Mouse (Mus musculus) adipose tissue, adult 10 weeks (tissue): Measurements from ENCODE around the gene Fcer1g. TPM values are rescaled to one million over a fixed set of nuclear protein-coding genes. Genes with fewer than 3 reads are reported as not detected.

Experiments used
- polyA plus RNA-seq: library from polyadenylated mRNA; stranded (reverse); fragments of 350-450 nt; fragmentation: Illumina TruSeq; extraction: RNeasy Lipid Tissue Mini Kit (QIAGEN cat#74804); gene quantifications from one replicate; pipeline ENCODE4 v1.2.3, GENCODE M21; 2014; ENCODE audit warnings: low read depth, low replicate concordance

The Fcer1g gene
- 58.9 TPM for polyA plus RNA-seq

GRCm38 (mm10) chr1:171234126-171234525, at the start of gene Fcer1g:
Gene Fcer1g, minus strand, starts transcription at chr1:171234365.

GRCm38 (mm10) chr1:171280916-171281527, 46.9 kb upstream of the Fcer1g start, which contains the start of gene Ppox:
Gene Ppox, minus strand, starts transcription at chr1:171281186.

DNA sequence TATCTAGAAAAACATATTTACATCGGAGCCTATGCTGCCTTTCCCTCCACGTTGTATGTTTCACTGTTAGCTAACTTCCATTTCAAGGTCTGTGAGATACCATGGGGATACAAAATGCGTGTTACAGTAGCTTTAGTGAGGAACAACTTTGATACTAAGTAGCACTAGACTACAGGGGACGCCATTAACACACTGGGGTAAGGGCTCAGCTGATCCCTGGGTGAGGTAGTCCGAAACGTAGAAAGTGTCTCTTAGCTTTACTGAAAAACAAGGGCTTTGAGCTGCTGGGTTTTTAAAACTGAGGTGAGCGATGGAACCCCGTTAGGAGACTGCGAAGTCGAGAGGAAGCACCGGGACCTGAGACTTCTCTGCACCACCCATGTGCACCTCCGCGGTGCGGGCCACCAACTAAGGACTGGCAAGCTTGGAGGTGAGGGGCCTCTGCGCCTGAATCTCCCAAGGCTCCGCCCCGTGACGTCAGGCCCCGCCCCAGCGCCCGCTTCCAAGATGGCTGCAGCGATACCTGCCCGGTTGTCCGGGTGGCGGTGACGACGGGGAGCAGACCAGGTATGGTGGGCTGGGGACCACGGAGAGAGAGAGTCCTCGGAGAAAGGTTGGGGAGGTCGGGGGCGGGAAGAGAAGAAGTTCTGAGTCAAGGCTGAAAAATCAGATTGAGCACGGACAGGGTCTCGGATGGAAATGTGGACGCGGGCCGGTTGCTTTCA, 35.8 kb upstream of the Fcer1g start, which contains the start of gene B4galt3:
TSS of gene B4galt3 (plus strand) at position 481 of the 725 bp plus-strand sequence.

DNA sequence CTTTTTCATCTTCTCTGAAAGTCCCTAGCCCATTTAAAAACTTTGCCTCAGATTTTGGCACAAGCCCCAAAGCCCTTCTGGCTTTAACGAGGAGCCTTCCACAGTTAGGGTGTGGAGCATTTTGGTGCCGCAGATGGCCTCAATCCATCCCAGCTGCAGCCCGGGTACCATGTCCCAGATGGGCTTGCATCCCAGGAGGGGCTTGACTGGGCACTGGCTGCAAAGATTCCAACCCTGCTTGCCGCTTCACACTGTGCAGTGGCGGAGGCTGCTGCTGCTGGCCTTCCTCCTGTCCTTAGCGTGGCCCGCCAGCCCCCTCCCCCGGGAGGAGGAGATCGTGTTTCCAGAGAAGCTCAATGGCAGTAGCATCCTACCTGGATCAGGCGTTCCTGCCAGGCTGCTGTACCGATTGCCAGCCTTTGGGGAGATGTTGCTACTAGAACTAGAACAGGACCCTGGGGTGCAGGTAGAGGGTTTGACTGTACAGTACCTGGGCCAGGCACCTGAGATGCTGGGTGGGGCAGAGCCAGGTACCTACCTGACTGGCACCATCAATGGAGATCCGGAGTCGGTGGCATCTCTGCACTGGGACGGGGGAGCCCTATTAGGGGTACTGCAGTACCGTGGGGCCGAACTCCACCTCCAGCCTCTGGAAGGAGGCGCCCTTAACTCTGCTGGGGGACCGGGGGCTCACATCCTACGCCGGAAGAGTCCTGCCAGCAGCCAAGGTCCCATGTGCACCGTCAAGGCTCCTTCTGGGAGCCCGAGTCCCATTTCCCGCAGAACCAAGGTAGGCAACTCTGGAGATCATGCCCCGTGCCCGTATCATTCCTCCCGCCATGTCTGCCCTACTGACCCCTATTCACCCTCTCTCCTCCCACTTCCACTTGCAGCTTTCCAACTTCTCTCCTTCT, 16.8 kb upstream of the Fcer1g start, which contains the start of gene Ndufs2:
TSS of gene Ndufs2 (minus strand) at position 709 of the 914 bp plus-strand sequence.

DNA sequence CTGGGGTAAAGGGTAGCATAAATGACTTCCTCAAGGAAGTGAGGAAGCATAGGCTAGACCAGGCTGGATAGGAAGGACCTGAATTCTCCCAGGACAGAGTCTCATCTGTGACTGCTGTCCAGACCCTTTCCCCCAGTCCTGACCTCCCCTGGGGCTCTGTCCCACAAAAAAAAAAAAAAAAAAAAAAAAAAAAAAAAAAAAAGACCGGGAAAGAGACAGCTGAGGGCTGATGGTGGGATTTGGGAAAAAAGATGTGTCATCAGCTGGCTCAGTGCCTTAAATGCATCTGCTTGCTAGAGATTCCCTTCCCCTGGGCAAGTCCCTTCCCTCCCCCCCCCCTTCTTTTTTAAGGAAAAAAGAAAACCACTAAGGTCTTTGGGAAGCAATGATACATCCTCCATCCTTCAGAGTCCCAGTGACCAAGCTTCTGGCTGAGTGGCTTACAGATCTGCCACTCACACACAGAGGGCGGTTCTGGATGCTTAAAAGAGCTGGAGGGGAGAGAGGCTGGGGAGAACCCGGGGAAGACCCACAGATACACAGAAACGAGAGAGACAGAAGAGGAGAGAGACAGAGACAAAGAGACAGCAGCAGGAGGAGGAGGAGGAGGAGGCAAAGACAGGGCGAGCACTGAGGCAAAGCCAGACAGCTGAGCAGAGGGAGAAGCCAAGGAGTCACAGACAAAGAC, 15.9 kb upstream of the Fcer1g start, which contains the start of gene Adamts4:
TSS of gene Adamts4 (plus strand) at position 509 of the 688 bp plus-strand sequence.

GRCm38 (mm10) chr1:171224857-171225256, 9.3 kb downstream of the Fcer1g start, which contains the start of gene Apoa2:
Gene Apoa2, plus strand, starts transcription at chr1:171225054.

GRCm38 (mm10) chr1:171222238-171223155, 11.7 kb downstream of the Fcer1g start, which contains the start of gene Tomm40l:
Gene Tomm40l, minus strand, starts transcription at chr1:171222514.

DNA sequence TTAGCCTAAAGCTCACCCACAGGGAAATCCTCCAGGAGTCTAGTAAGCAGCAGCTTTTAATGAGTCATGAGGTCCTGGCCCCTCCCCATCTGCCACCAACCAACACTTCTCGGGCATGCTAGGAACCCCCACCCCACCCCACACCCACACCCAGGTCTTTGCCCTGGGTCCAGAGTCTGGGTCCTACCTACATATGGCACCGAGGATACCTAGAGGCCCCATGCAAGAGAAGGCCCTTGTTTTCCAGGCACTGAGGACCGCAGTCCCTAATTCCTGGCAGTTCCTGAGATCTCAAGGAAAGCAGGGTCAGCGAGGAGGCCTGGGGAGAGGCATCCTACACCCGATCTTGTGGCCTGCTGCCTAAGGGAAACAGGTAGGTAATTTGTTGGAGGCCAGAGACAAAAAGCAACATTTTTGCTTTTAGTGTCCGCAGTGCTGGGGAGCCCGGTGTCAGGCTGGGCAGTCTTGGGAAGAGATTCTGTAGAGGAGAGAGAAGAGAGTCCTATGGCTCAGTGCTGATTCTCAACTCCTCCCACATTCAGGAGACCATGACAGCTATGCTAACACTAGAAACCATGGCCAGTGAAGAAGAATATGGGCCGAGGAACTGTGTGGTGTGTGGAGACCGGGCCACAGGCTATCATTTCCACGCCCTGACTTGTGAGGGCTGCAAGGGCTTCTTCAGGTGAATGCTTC, 20.2 kb downstream of the Fcer1g start, which contains the start of gene Nr1i3:
TSS of gene Nr1i3 (plus strand) at position 170 of the 696 bp plus-strand sequence.

GRCm38 (mm10) chr1:171195887-171196397, 38.2 kb downstream of the Fcer1g start, which contains the start of gene Pcp4l1:
Gene Pcp4l1, minus strand, starts transcription at chr1:171196268.

Other genes with a start within 250 kb of the Fcer1g start
- 2.0 TPM for gene Fcgr4, start 215.4 kb downstream of the Fcer1g start, polyA plus RNA-seq
- 42.1 TPM for gene Fcgr3, start 169.4 kb downstream of the Fcer1g start, polyA plus RNA-seq
- gene Cfap126, start 120.4 kb downstream of the Fcer1g start, polyA plus RNA-seq: 23.4 TPM
- 135 TPM for gene Sdhc, start 83.8 kb downstream of the Fcer1g start, polyA plus RNA-seq
- 1.9 TPM for gene Mpz, start 83.7 kb downstream of the Fcer1g start, polyA plus RNA-seq
- 16.3 TPM for gene Pcp4l1, start 38.1 kb downstream of the Fcer1g start, polyA plus RNA-seq
- not detected for gene Nr1i3, start 20.4 kb downstream of the Fcer1g start, polyA plus RNA-seq
- 23.7 TPM for gene Tomm40l, start 11.9 kb downstream of the Fcer1g start, polyA plus RNA-seq
- gene Apoa2, start 9.3 kb downstream of the Fcer1g start, polyA plus RNA-seq: 1.1 TPM
- gene Adamts4, start 16.1 kb upstream of the Fcer1g start, polyA plus RNA-seq: 1.8 TPM
- gene Ndufs2, start 17.0 kb upstream of the Fcer1g start, polyA plus RNA-seq: 176 TPM
- 40.5 TPM for gene B4galt3, start 36.0 kb upstream of the Fcer1g start, polyA plus RNA-seq
- 43.4 TPM for gene Ppox, start 46.8 kb upstream of the Fcer1g start, polyA plus RNA-seq
- gene Usp21, start 53.6 kb upstream of the Fcer1g start, polyA plus RNA-seq: 28.1 TPM
- 139 TPM for gene Ufc1, start 60.7 kb upstream of the Fcer1g start, polyA plus RNA-seq
- gene Dedd, start 94.8 kb upstream of the Fcer1g start, polyA plus RNA-seq: 39.7 TPM
- 95.7 TPM for gene Nit1, start 111.3 kb upstream of the Fcer1g start, polyA plus RNA-seq
- 72.2 TPM for gene Pfdn2, start 111.3 kb upstream of the Fcer1g start, polyA plus RNA-seq
- gene Klhdc9, start 126.4 kb upstream of the Fcer1g start, polyA plus RNA-seq: 5.5 TPM
- 27.6 TPM for gene Nectin4, start 135.7 kb upstream of the Fcer1g start, polyA plus RNA-seq
- 6.5 TPM for gene Arhgap30, start 154.6 kb upstream of the Fcer1g start, polyA plus RNA-seq
- 59.3 TPM for gene Usf1, start 176.9 kb upstream of the Fcer1g start, polyA plus RNA-seq
- gene Tstd1, start 184.5 kb upstream of the Fcer1g start, polyA plus RNA-seq: 9.5 TPM
- 71.7 TPM for gene F11r, start 203.2 kb upstream of the Fcer1g start, polyA plus RNA-seq